Mouse (Mus musculus) heart, postnatal 4 days (tissue): Measurements from ENCODE around the gene As3mt. TPM values are rescaled to one million over a fixed set of nuclear protein-coding genes. Genes with fewer than 3 reads are reported as not detected.
A peak's percentile ranks its signal among the peaks of the same experiment; 100 is the strongest.
"Not testable (repeated sequence)": the region's sequence is repeated elsewhere in the genome, so short reads cannot be mapped to it uniquely, and the experiment has no call there.

Source experiments
- DNase-seq: peaks from one replicate; pipeline ENCODE4 v3.0.0; 2021
- total RNA-seq, 2 experiments: library from RNA; stranded (reverse); gene quantifications; 2 replicates each; pipeline ENCODE4 v1.2.3; 2021

Gene As3mt
- total RNA-seq, 2 experiments from 2014 or later: 57.5 to 59.1 TPM

GRCm38 (mm10) chr19:46755066-46755465 lies 47.8 kb downstream of the As3mt start:
- DNase-seq: peak; percentile 32

- DNase-seq: no peak
Observed at GRCm38 (mm10) chr19:46756221-46756620, 49.0 kb downstream of the As3mt start.

- no peak for DNase-seq
Observed at GRCm38 (mm10) chr19:46759096-46759495, 51.8 kb downstream of the As3mt start.

GRCm38 (mm10) chr19:46759909-46760308 lies 52.7 kb downstream of the As3mt start:
- not testable (repeated sequence) for DNase-seq

- peak; percentile 91 for DNase-seq
Observed at GRCm38 (mm10) chr19:46760375-46761160, 53.3 kb downstream of the As3mt start.

GRCm38 (mm10) chr19:46761247-46761946 lies 54.1 kb downstream of the As3mt start, which contains the start of gene Cnnm2:
TSS of gene Cnnm2 (plus strand) at chr19:46761596.
- DNase-seq: peak; percentile 100

GRCm38 (mm10) chr19:46761971-46762290 lies 54.7 kb downstream of the As3mt start:
- DNase-seq: no peak

- DNase-seq: peak; percentile 27
Observed at GRCm38 (mm10) chr19:46762291-46762991, 55.2 kb downstream of the As3mt start.

- peak; percentile 12 for DNase-seq
Observed at GRCm38 (mm10) chr19:46762992-46763342, 55.7 kb downstream of the As3mt start.

GRCm38 (mm10) chr19:46763356-46763755 lies 56.1 kb downstream of the As3mt start:
- no peak for DNase-seq

GRCm38 (mm10) chr19:46763932-46764762 lies 56.9 kb downstream of the As3mt start:
- no peak for DNase-seq

- no peak for DNase-seq
Observed at GRCm38 (mm10) chr19:46764763-46765117, 57.5 kb downstream of the As3mt start.

GRCm38 (mm10) chr19:46766125-46766524 lies 58.9 kb downstream of the As3mt start:
- no peak for DNase-seq

- DNase-seq: no peak
Observed at GRCm38 (mm10) chr19:46769759-46770158, 62.5 kb downstream of the As3mt start.

- no peak for DNase-seq
Observed at GRCm38 (mm10) chr19:46771801-46772200, 64.5 kb downstream of the As3mt start.

GRCm38 (mm10) chr19:46776391-46776790 lies 69.1 kb downstream of the As3mt start:
- DNase-seq: no peak

GRCm38 (mm10) chr19:46776850-46777249 lies 69.6 kb downstream of the As3mt start:
- DNase-seq: no peak

- no peak for DNase-seq
Observed at GRCm38 (mm10) chr19:46777928-46778680, 70.8 kb downstream of the As3mt start.

GRCm38 (mm10) chr19:46779130-46779529 lies 71.9 kb downstream of the As3mt start:
- DNase-seq: not testable (repeated sequence)

GRCm38 (mm10) chr19:46784038-46784437 lies 76.8 kb downstream of the As3mt start:
- no peak for DNase-seq

GRCm38 (mm10) chr19:46784502-46784901 lies 77.2 kb downstream of the As3mt start:
- DNase-seq: no peak

- no peak for DNase-seq
Observed at GRCm38 (mm10) chr19:46785633-46786032, 78.4 kb downstream of the As3mt start.
